Mouse (Mus musculus): ENCODE data around the gene Wsb2.
A peak's percentile ranks its signal among the peaks of the same experiment; 100 is the strongest.
"Not testable (repeated sequence)": the region's sequence is repeated elsewhere in the genome, so short reads cannot be mapped to it uniquely, and the experiment has no call there.

Gene Wsb2

DNA sequence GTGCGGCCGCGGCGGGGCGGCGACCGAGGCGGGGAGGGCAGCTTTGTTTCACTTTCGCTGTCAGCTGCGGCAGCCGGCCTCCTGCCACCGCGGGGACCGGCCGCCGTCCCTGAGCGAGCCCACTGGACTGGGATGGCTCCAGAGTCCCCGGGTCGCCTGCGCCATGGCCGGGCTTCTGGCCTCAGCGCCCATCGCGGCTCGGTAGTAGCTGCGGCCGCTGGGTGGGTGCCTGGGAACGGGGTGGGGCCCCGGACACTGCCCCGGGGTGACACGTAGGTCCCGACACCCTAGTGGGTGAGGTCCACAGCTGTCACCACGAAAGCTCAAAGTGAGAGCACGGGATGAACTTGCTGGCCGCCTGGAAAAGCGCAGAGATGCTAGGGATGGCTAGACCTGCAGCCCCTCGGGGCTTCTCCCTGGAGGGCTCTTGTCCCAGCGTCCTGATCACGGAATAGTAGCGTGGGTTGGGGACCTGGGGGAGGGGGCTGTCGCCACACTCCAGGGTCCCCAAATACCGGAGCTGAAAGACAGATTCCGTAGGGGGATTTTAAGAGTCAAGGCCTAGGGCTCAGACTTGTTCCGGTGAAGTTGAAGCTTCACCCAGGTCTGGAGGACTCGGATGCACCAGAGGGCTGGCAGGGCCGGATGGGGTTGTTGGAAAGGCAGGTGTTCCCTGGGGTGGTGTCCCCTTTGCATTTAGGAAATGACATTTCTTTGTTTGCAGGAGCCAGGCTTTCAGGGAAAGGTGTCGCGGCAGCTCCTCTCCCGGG lies 559 bp downstream of the Wsb2 start:
- no peak for DNase-seq

- DNase-seq = no peak
Observed at GRCm38 (mm10) chr5:117358248-117358630, 1.1 kb downstream of the Wsb2 start.

DNA sequence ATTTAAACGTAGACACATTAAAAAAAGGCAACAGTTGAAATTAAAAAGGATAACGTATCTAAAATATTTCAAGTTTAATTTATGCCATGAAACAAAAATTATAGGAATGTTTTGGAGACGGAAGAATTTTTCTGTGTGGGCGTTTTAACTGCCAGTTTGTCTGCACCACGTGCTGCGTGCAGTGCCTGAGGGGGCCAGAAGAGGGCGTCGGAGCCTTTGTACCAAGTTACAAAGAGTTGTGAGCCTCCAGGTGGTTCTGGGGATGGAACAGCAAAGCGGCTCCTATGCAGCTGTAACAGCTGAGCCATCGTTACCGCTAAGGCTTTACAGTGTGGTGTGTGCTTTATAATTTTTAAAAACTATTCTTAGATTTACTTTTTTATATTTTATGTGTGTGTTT lies 1.6 kb downstream of the Wsb2 start:
- peak; percentile 65 to 87 for DNase-seq

GRCm38 (mm10) chr5:117359497-117360227 lies 2.6 kb downstream of the Wsb2 start:
- DNase-seq = peak; percentile 64 to 76

DNA sequence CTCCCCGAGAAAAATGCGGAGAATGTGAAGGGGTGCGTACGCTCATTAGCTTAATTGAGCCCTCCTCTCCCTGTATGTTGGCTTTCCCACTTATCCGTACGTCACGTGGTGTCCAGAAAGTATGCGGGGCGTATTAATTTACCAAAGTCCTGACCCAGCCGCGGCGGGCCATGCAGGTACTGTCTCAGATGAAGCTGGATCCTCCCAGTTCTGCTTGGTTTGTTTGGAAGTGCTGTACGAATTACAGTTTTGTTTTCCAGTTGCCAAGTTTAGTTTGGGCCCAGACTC lies 3.1 kb downstream of the Wsb2 start:
- peak; percentile 75 to 83 for DNase-seq

- peak; percentile 75 to 86 for DNase-seq
Observed at GRCm38 (mm10) chr5:117360631-117361541, 3.8 kb downstream of the Wsb2 start.

DNA sequence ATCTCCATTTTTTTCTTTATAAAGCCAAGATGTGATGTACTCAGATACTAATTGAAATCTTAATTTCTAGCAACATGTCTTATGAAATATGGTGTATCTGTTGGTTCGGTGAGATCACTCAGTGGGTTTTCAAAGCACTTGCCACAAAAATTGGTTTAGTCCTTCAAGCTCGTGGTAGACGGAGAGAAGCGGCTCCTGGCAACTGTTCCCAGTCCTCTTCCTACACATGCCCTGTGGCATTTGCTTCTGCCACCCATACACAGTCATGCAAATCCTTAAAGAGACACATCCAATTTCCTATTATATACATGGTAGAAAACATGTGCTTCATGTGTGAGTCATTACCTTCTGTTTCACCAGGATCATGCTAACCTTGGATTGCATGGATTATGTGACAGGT lies 4.5 kb downstream of the Wsb2 start:
- DNase-seq = no peak

GRCm38 (mm10) chr5:117363066-117363782 lies 6.1 kb downstream of the Wsb2 start:
- DNase-seq = peak in 1 of 2 experiments; percentile 51

- DNase-seq = no peak
Observed at GRCm38 (mm10) chr5:117364821-117365220, 7.7 kb downstream of the Wsb2 start.

GRCm38 (mm10) chr5:117365904-117366561 lies 8.9 kb downstream of the Wsb2 start:
- DNase-seq = peak; percentile 52 to 66

DNA sequence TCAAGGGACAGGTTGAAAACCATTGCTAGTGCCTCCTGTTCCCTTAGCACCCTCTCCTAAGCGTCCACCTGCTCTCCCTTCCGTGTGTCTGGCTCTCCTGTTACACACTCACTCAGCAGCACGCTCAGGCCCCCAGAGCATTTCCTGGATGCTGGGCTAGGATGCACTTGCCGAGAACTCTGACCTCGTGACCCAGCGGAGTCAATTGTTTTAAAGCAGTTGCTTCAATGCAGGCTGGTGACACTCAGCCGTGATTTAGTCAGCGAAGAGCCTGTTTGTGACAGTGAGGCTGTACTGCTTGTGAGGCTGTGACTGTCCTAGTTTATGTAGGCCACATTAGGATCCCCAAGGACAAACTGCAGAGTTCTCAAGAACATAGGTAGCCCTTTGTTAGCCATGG lies 10.1 kb downstream of the Wsb2 start:
- DNase-seq = no peak

- peak; percentile 67 to 69 for DNase-seq
Observed at GRCm38 (mm10) chr5:117370592-117370991, 13.5 kb downstream of the Wsb2 start.

DNA sequence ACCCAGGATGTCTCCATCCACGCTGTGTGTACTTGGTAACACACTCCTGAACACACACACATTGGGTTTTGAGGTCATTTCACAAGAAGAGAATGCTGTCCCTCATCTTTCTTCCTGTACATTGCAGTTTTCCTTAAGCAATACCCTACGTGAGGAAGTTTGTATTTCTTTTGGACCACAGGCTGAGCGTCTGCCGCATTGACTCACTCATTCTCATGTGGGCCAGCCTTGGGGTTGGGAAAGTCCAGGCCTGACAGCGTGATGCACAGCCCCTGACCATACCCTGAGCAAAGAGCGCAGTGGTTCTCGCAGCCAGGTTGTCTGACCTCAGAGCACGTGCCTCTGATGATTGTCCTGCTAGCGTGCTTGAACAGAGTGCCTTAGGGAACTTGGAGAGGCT lies 16.3 kb downstream of the Wsb2 start:
- DNase-seq = no peak

DNA sequence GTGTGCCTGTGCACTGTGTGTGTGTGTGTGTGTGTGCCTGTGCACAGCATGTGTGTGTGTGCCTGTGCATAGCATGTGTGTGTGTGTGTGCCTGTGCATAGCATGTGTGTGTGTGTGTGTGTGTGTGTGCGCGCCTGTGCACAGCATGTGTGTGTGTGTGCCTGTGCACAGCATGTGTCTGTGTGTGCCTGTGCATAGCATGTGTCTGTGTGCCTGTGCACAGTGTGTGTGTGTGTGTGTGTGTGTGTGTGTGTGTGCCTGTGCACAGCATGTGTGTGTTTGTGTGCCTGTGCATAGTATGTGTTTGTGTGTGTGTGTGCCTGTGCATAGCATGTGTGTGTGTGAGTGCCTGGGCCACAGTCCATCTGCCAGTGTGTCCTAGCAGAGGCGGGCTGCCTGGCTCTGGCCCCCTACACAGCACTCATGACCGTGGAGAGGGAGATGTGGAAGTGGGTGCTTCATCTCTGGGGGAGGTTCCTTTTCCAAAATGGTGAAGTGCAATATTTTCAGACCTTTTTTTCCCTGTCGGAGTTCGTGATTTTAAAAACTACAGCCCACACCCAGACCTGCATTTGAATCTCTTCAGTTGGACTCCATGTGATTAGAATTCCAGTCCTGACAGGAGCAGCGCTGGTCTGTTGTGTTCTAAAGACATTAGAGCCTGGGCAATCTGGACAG lies 17.4 kb downstream of the Wsb2 start:
- no peak for DNase-seq

DNA sequence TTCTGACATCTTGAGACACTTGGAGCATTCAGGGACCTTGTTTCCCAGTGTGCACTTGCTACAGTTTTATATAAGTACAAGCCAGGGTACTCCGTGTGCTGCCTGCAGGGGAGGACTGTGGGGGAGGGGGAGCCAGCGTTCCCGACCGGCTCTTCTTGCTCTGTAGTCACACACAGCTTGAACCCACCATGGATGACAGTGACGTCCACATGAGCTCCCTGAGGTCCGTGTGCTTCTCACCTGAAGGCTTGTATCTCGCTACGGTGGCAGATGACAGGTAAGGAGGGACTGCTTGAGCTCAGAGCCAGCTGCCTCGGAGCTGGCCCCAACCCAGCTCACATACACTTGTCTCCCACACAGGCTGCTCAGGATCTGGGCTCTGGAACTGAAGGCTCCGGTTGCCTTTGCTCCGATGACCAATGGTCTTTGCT lies 19.2 kb downstream of the Wsb2 start:
- no peak for DNase-seq

DNA sequence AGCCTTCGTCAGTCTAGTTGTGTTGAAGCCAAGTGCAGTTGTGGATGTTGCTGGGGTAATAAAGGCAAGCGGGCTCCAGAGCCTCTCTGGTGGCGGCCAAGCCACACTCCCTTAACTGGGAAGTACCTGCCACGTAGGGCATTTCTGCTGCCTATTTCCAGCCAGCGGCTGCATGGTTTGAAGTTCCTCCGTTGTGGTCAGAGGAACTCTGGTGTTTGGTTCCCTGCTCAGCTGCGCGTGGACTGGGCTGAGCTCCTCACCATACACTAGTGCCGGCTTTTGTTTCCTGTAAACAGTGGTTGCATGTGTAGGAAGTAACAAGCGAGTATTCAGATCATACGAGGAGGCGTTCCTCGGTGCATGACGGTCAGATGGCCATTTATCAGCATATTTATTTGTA lies 20.6 kb downstream of the Wsb2 start:
- not testable (repeated sequence) for DNase-seq

GRCm38 (mm10) chr5:117380199-117380598 lies 23.1 kb downstream of the Wsb2 start:
- no peak for DNase-seq

- no peak for DNase-seq
Observed at GRCm38 (mm10) chr5:117381785-117382184, 24.7 kb downstream of the Wsb2 start.

GRCm38 (mm10) chr5:117383198-117383597 lies 26.1 kb downstream of the Wsb2 start:
- DNase-seq = no peak

DNA sequence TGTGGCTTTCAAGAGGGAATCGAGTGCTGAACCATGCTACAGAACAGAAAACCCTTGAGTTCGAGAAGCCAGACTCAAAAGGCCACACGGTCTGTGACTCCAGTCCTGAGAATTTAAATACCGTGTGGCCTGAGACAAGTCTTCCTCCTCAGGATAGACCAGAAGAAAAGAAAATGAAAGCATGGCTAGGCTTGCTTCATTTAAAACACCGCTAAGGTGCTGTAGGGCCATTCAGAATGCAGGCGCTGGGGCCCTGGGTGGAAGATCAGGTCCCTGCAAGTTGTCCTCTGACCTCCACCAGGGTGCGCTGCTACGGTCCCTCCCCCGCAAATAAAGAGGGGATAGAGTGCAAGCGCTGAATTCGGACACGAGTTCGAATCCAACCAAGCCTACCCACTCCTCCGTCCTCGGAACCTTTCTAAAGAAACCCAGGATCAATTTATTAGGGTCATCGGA lies 31.2 kb downstream of the Wsb2 start:
- peak; percentile 30 to 48 for DNase-seq

GRCm38 (mm10) chr5:117388877-117389276 lies 31.8 kb downstream of the Wsb2 start, which contains the start of gene Rfc5:
Rfc5 (minus strand) TSS chr5:117389047.
- DNase-seq = peak; percentile 95
